Mouse (Mus musculus): ENCODE data around the gene Arf1. TPM values are rescaled to one million over a fixed set of nuclear protein-coding genes. Genes with fewer than 3 reads are reported as not detected.

The Arf1 gene
- total and polyA plus RNA-seq, 3 experiments = 541 to 617 TPM; not detected in 1

DNA sequence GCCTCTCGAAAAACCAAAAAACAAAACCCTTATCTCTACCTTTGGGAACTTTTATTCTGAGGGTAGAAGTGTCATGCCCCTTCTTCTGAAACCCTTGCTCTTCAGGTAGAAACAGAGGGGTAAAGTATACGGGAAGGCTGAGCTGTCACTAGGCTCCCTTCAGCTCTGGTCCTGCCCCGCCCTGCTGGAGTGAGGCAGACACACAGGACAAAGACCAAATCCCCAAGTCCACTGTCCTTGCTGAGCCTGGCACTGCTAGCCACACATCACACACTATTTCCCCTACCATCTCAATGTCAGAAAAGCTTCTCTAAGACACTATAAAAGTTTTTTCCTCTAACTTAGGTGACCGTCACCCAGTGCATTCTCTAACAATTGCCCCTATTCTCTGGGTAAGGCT is 5.8 kb downstream of the Arf1 start:
- H3K9me3 ChIP-seq (replicated peaks; ENCODE audit: insufficient read depth, low read length) = no peaks in the 10 kb centered on the region
- peaks cover 23 to 77% of the 10 kb centered on the region in 2 experiments for H3K36me3 ChIP-seq (ENCODE audit: control insufficient read depth in 1 of 2, insufficient read depth in 2 of 2, low read length in 2 of 2)
- peaks cover 96% of the 10 kb centered on the region for H3K79me2 ChIP-seq (ENCODE audit: control insufficient read depth, insufficient read depth, low read length, poor library complexity)
- no peak for DNase-seq (ENCODE audit: low read depth, low spot score)
- TF ChIP-seq ETS1 (IDR thresholded peaks at IDR 0.05; ENCODE audit: low read depth, low read length) (no peak), ELF1 (IDR thresholded peaks at IDR 0.05; ENCODE audit: low read depth, low read length) (no peak), KAT2A (conservative IDR thresholded peaks at IDR 0.05; ENCODE audit: low read depth, low read length) (no peak), BHLHE40 (IDR thresholded peaks at IDR 0.05; ENCODE audit: borderline replicate concordance, low read depth, low read length) (no peak), POLR2AphosphoS5 (IDR thresholded peaks at IDR 0.05; ENCODE audit: borderline replicate concordance, low read depth, low read length) (no peak), NELFE (IDR thresholded peaks at IDR 0.05; ENCODE audit: low read depth, low read length) (no peak), RCOR1 (IDR thresholded peaks at IDR 0.05; ENCODE audit: low read depth, low read length) (no peak), MYC (IDR thresholded peaks at IDR 0.05; ENCODE audit: low read depth, low read length) (no peak), SMC3 (IDR thresholded peaks at IDR 0.05; ENCODE audit: low read depth, low read length) (no peak), MYB (IDR thresholded peaks at IDR 0.05; ENCODE audit: low read depth, low read length) (no peak), CTCF (IDR thresholded peaks at IDR 0.05 in 2 of 3, conservative IDR thresholded peaks at IDR 0.05 in 1 of 3; ENCODE audit: control insufficient read depth in 1 of 3, insufficient read depth in 1 of 3, low read depth in 2 of 3, low read length in 3 of 3, poor library complexity in 1 of 3, severe bottlenecking in 1 of 3) (no peak), MEF2A (IDR thresholded peaks at IDR 0.05; ENCODE audit: extremely low read depth, insufficient replicate concordance, low read depth, low read length, poor library complexity, severe bottlenecking) (no peak), TAL1 (IDR thresholded peaks at IDR 0.05; ENCODE audit: low read length) (no peak), POLR2AphosphoS2 (IDR thresholded peaks at IDR 0.05; ENCODE audit: low read length) (no peak)
- H3K27ac ChIP-seq (ENCODE audit: control insufficient read depth, low read depth, low read length) = no peak overlapping the region
- H3K4me3 ChIP-seq (ENCODE audit: control insufficient read depth in 1 of 2, insufficient read depth in 1 of 2, low read depth in 2 of 2, low read length in 2 of 2) = no peak overlapping the region
- H3K4me1 ChIP-seq (ENCODE audit: control insufficient read depth in 1 of 2, insufficient read depth in 2 of 2, low read length in 2 of 2) = peaks cover 37 to 57% of the 10 kb centered on the region in 2 experiments
- H3K9ac ChIP-seq (ENCODE audit: control insufficient read depth, low read depth, low read length, poor library complexity, severe bottlenecking) = no peak overlapping the region
- no peaks in the 10 kb centered on the region for H3K27me3 ChIP-seq (ENCODE audit: control insufficient read depth in 1 of 2, insufficient read depth in 2 of 2, low read length in 2 of 2)

GRCm38 (mm10) chr11:59221604-59222003 is 6.5 kb downstream of the Arf1 start:
- Histone ChIP-seq H3K9me3 (replicated peaks; ENCODE audit: insufficient read depth, low read length) (no peaks in the 10 kb centered on the region), H3K4me1 (ENCODE audit: control insufficient read depth in 1 of 2, insufficient read depth in 2 of 2, low read length in 2 of 2) (peaks cover 44 to 60% of the 10 kb centered on the region in 2 experiments), H3K27me3 (ENCODE audit: control insufficient read depth in 1 of 2, insufficient read depth in 2 of 2, low read length in 2 of 2) (no peaks in the 10 kb centered on the region), H3K27ac (ENCODE audit: control insufficient read depth, low read depth, low read length) (no peak overlapping the region), H3K4me3 (ENCODE audit: control insufficient read depth in 1 of 2, insufficient read depth in 1 of 2, low read depth in 2 of 2, low read length in 2 of 2) (no peak overlapping the region), H3K9ac (ENCODE audit: control insufficient read depth, low read depth, low read length, poor library complexity, severe bottlenecking) (no peak overlapping the region), H3K36me3 (ENCODE audit: control insufficient read depth in 1 of 2, insufficient read depth in 2 of 2, low read length in 2 of 2) (peaks cover 24 to 80% of the 10 kb centered on the region in 2 experiments), H3K79me2 (ENCODE audit: control insufficient read depth, insufficient read depth, low read length, poor library complexity) (peaks cover 96% of the 10 kb centered on the region)
- peak; percentile 57 for DNase-seq (ENCODE audit: low read depth, low spot score)
- TF ChIP-seq POLR2AphosphoS2 (IDR thresholded peaks at IDR 0.05; ENCODE audit: low read length) (no peak), EP300 (IDR thresholded peaks at IDR 0.05; ENCODE audit: low read depth in 1 of 2, low read length in 2 of 2) (no peak), NELFE (IDR thresholded peaks at IDR 0.05; ENCODE audit: low read depth, low read length) (no peak), MAX (IDR thresholded peaks at IDR 0.05; ENCODE audit: low read length) (no peak)

Measured in MEL (cell line).